Mouse (Mus musculus): Measurements from ENCODE around the gene Ajuba. TPM values are rescaled to one million over a fixed set of nuclear protein-coding genes. Genes with fewer than 3 reads are reported as not detected.

Gene Ajuba
- total RNA-seq, 2 experiments from 2014 or later: 10.2 to 10.7 TPM

- intact Hi-C loops (cut with DNase I): no loop called here
- no peak for DNase-seq
These were observed 17.5 kb upstream of the Ajuba start for GRCm38 (mm10) chr14:54594631-54595414.

- DNase-seq: no peak
- intact Hi-C loops (cut with DNase I): no loop called here
These were observed 16.7 kb upstream of the Ajuba start for GRCm38 (mm10) chr14:54594055-54594454.

DNA sequence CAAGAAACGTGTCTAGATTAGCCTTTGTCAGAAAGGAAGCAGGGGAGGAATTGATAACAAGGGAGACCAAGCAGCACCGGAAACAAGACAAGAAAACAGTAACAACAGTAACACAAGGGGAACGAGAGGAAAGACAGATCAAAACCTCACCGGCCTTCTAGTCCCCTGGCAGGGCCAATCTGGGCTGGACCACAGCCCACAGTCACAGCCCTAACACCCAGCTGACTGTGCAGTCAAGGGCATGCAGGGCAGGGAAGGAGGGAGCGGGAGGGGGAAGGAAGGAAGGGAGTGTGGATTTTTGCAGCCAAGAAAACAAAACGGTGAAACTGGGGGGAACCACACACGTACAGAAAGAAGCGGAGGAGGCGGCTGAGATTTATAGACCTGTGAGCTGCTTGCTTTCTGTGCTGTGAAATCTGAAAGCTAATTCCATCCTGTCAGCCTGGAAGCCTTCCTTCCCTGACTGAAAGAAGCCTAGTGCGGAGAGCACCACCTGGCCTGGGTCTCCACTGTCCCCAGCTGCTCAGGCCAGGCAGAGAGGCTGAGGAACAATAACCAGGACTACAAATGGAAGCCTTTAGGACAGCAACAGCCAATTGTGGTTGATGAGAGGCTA is 15.1 kb upstream of the Ajuba start:
- peak; percentile 60 to 71 for DNase-seq
- intact Hi-C loops (cut with DNase I): no loop called here

- intact Hi-C loops (cut with DNase I): no loop called here
- DNase-seq: no peak
These were observed 13.7 kb upstream of the Ajuba start for GRCm38 (mm10) chr14:54591056-54591455.

DNA sequence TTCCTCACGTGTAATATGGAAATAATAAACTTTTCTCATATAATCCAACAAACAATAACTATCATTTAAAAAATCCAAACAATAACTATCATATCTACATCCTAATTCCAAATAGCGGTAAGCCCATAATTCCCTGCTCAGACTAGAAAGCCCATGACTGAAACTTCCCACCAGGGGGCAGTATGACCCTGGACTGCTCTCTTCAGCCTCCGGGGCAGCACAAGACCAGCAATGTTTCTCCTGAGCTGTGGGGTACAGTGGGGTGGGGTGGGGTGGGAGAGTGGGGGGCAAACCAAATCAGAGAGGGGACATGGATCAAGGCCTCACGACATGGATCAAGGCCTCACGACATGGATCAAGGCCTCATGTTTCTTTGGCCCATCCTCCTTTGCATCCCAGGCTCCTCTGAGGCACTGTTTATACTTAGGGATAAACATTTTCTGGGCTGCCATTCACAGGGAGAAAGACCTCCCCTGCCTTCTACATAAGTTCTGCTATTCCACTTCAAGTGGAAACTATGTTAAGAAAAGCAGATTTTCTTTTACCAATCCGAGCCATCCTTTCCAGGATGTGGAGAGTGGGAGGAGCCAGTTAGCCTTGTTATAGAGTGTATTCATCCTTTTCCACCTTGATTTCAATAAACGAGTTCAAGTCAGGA is 6.5 kb upstream of the Ajuba start:
- intact Hi-C loops (cut with DNase I): loop anchor here (5.0 kb wide), 1 partner anchor 58 kb away; the partner anchor contains the start of genes Cdh24 and Gm17606
- peak; percentile 71 to 84 for DNase-seq

DNA sequence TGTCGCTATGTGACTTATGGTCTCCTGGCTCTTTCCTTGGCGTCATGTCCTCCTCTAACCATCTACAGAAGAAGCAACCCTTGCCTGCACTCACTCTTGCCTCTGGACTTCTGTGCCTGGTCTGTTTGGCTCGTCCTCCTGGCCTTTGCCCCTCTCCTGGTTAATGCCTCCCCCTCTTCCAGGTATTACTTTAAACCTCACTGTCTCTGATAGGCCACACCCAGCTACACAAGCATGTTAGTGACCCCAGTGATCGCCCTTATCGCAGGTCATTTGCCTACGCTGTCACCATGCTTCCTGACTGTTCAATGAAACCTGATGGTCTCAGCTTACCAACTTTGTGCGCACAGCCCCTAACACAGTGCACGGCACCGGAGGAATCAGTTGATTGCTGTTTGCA is 5.2 kb upstream of the Ajuba start:
- intact Hi-C loops (cut with DNase I): loop anchor here (5.0 kb wide), 1 partner anchor 60 kb away; the partner anchor contains the start of genes Cdh24 and Gm17606

GRCm38 (mm10) chr14:54579638-54580037 is 2.3 kb upstream of the Ajuba start:
- intact Hi-C loops (cut with DNase I): loop anchor here (5.0 kb wide), 3 partner anchors 52 to 352 kb away; partner anchors contain the start of genes Cdh24 and Gm17606
- DNase-seq: no peak

More for the DNA sequence above, 5.2 kb upstream of the Ajuba start:
- DNase-seq: no peak

DNA sequence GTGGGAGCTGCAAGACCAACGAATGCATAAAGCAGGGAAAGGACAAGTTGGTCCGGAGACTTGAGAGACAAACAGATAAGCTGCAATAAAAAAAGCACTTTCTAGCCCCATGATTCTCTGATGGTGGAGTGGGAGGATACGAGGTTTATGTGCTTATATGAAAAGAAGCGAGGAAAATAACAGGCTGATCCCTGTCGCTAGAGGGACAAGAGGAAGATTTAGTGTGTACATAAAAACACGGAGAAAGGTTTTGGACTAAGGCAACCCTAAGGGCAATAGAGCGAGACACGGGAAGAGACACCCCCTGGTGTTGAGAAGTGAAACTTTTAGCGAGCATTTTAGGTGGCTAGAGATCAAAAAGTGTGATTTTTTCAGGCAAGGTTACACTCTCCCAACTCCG is 705 bp upstream of the Ajuba start:
- DNase-seq: peak in 1 of 2 experiments; percentile 52
- intact Hi-C loops (cut with DNase I): loop anchor here (5.0 kb wide), 2 partner anchors 51 to 351 kb away; no protein-coding TSS in a partner anchor

DNA sequence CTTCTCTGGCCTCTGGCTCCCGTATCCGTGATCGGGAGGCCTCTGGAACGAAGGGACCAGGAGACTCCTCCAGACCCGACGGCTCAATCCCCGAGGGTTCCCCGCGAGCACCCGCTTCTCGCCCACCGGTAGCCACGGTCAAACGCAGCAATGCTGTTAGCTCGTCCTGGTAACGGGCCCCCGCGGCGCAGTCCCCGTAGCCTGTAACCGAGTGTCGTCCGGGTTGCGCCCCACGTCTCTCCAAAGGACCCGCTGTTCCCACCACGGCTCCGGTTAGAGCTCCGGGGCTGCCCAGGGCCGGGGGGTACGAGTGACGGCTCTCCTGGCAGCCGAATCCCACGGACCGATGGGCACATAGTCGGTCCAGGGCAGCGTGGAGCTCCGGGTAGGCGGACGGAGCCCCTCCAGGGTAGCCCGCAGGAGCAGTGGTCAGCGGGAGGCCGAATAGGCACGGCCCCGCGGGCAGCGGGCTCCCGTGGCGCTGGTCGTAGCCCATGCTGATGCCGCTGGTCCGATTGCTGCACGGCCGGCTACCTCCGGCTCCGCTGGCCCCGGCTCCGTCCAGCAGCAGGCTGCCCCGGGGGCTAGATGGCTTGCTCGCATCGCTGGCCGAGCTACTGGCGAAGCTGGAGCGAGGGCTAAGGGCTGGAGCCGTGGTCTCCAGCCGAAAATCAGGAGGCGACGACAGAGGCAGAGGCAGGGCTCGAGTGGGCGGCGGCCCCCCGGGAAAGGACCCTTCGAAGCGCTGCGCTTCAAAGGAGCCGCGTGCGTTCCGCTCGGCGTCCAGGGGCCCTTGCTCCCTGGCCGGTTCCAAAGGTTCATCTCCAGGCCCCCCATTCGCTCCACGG is 893 bp downstream of the Ajuba start:
- intact Hi-C loops (cut with DNase I): loop anchor here (5.0 kb wide), 2 partner anchors 49 to 349 kb away; no protein-coding TSS in a partner anchor
- DNase-seq: peak; percentile 53 to 54

- peak; percentile 74 to 78 for DNase-seq
- intact Hi-C loops (cut with DNase I): loop anchor here (5.0 kb wide), 2 partner anchors 48 to 348 kb away; no protein-coding TSS in a partner anchor
These were observed 1.7 kb downstream of the Ajuba start for GRCm38 (mm10) chr14:54575631-54576030.

DNA sequence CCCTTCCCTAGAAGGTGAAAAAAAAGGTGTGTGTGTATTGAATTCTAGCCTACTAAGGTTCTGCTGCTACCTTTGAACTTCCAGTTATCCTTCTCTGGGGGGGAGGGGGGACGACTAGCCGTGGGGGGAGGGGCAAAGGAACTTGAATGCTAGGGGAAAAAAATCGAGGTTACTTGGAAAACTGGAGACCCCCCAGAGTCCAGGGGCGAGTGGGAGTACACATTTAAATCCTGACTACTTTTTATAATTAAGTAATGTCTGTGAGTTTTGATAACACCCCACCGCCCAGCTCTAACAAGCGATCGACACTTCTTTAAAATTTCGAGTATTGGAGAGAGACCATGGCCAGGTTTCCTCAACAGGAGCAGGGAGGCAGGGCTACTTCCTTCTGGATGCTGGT is 2.3 kb downstream of the Ajuba start:
- no peak for DNase-seq
- intact Hi-C loops (cut with DNase I): loop anchor here (5.0 kb wide), 2 partner anchors 48 to 348 kb away; no protein-coding TSS in a partner anchor

DNA sequence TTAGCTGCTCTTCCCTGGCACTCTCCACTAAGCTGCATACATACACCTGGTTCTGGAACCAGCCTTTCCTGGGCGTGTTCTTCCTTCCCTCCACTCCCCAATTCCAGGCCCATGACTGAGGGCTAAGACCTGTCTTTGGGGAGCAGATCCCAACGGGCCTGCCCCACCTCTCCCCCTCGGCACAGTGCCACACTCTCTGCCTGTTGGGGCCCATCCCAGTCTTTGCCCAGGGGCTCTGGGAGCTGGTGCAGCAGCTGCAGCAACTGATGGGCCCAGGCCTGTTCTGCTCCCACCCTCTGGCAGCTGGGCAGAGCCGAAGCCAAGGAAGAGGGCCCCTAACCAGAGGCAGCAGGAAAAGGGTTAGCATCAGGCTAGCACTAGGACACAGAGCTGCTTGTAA is 3.1 kb downstream of the Ajuba start:
- intact Hi-C loops (cut with DNase I): no loop called here
- DNase-seq: no peak

GRCm38 (mm10) chr14:54572790-54573736 is 4.3 kb downstream of the Ajuba start:
- intact Hi-C loops (cut with DNase I): no loop called here
- peak in 1 of 2 experiments; percentile 58 for DNase-seq

DNA sequence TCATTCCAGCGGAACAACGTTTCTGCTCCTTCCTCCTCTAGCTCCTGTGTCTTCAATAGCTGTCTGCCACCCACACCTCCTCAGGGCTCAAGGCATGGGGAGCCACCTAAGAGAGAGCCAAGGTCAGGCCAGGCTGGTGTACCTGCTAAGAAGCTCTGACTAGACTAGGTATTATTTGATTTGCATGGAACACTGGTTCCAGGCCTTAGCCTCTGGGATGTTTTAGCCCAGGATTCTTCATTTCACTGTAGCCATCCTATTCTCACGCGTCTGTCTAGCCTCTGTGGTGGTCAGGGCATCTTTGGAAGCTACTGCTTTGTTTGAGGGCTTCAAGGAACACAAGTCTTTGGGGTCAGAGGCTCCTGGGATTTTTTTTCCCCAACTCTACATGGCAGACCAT is 5.2 kb downstream of the Ajuba start:
- no peak for DNase-seq
- intact Hi-C loops (cut with DNase I): no loop called here

DNA sequence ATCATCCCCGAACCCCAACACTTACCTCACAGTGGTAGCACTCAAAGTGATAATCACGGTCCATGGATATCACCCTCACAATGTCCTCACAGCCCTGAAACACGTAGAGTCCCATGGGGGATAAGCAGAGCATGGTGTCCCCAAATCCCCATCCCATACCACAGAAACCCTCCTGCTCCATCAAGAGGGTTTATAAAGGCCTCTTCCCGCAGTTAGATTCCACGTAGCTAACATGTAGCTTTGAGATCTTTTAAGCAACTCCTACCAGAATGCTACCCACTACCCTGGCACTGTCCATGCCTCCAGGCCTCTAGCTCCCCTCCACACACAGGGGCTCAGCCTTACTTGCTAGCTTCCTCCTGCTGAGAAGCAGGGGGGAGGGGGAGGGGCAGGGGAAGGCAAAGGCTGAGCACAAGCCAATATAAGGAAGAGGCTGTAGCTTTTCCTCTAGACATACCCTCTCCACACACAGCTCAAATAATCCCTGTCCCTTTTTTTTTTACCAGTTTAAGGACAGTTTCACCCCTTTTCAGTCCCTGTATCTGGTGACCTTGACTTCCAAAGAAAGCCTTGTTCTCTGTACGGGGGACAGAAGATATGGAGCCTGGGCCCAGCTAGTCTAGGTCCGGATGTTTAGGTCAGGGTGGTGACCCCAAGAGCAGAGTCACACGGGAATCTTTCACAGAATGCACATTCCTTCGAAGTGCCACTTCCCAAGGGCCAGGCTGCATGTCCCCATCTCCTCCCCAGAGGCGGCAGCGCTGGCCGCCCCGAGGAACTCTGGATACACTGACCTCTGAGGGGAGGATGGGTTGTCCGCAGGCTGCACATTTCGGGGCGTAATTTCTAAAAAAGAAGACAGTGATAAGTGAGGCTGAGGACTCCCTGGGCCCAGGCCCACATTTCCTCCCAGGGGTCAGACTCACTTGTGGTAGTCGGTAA is 7.6 kb downstream of the Ajuba start:
- peak in 1 of 2 experiments; percentile 29 for DNase-seq
- intact Hi-C loops (cut with DNase I): loop anchor here (1.0 to 5.0 kb wide), 2 partner anchors 72 to 133 kb away; partner anchors contain the start of gene Cdh24

DNA sequence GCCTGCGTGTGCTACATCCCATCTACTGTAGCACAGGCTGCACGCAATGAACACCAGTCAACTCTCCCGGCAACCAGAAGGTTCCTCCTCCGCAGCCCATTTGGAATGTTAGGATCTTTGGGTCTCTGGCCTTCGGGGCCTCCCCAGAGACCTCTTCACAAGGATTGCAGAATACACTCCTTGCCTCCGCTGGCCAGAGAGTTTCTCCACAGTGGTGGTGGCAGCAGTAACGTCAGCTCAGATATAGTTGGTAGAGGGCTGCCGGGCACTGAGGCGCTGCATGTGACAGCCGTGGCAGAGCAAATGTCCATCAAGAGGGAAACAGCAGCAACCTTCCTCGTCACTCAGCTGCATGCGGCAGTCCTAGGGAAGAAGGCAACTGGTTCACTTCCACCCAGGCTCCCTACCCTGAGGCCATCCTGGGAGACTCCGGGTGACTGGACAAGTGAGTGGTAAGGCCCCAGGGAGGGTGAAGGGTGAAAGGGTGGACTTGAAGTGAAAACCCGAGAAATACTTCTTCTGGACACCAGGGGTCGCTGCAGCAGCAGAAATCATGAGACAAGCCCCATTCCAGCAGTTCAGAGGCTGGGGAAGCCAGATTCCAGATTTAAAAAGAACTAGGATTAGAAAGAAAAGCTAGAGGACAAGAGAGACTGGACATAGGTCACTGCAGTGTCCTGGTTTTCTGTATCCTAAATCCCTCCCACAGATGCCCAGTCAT is 8.5 kb downstream of the Ajuba start:
- DNase-seq: peak; percentile 76 to 83
- intact Hi-C loops (cut with DNase I): loop anchor here (1.0 to 5.0 kb wide), 2 partner anchors 72 to 133 kb away; partner anchors contain the start of gene Cdh24
